Mouse (Mus musculus): ENCODE data around the gene Plpp3. TPM values are rescaled to one million over a fixed set of nuclear protein-coding genes. Genes with fewer than 3 reads are reported as not detected.
"Not testable (repeated sequence)": the region's sequence is repeated elsewhere in the genome, so short reads cannot be mapped to it uniquely, and the experiment has no call there.

Gene Plpp3
- total RNA-seq, 4 experiments from 2014 or later = 191 to 207 (median 194) TPM

DNA sequence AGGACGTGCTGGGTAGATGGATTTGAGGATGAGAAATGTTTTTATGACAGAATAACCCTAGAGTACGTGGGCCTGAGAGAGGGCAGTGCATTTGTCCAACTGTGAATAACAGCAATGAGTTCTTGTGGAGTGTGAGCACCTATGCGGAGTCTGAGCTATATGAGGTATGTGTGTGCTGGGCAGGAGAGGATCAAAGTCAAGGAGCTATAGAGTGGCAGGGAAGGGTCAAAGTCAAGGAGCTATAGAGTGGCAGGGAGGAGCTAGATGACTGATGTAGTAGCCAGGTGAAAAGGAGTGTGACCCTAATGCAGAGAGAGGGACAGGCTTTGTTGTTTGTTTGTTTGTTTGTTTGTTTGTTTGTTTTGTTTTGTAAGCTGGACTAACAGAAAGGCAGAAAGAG, 98.0 kb downstream of the Plpp3 start:
- DNase-seq (ENCODE audit: low spot score in 2 of 2) = no peak

DNA sequence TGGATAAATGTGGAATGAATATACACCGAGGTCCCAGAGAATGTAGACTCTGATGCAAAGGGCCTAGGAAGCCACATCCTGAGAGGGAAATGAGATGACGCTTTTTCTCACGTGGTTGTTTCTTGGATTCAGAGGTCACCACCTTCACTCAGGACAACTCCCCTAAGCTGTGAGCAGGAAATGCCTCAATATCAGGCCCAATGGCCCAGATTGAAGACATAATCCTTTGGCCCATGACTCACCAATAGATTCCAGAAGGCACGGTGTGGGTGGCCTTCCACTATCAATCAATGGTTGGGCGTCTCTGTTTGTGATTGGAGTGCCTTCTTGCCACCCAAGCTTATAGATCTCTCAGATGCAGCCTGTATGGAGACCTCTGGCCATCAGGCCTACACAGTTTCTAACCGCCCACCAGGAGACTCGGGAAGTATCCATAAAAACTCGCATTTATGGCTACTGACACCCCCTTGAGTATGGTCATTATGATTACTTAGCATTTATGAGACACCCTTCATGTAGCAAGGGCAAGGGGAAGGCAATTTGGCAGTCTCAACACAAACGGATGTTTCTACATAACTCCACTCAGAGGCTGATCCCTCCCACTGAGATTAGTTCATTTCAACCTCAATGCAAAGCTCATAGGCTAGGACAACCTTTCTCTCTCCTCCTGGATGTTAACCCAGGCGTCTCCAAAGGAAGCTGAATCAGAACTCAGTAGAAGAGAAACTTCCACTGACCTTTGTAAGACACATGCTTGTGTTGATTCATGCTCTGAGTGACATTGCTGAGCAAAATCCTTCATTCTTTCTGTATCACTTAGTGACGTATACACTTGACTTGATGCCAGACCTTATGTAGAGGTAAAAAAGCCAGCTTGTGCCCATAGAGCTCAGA, 100.8 kb downstream of the Plpp3 start:
- DNase-seq (ENCODE audit: low spot score in 2 of 2) = no peak

DNA sequence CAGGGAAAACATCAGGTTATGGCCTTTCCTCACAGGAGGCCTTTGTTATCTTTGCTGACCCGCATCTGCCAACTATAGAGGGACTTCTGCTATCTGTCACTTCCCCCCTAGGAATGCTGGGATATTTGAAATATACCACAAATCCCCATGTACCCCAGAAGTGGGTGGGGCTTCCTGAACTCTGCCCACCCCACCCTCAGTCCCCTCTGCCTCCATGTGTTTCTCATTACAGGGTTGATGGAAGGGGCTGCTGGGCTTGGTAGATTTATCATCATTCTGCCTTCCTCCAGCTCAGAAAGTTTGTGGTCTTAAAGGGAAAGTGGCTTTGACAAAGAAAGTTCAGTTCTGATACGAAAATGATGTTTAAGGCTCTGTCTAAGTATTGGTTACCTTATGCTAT, 103.2 kb downstream of the Plpp3 start:
- DNase-seq (ENCODE audit: low spot score in 2 of 2) = no peak

DNA sequence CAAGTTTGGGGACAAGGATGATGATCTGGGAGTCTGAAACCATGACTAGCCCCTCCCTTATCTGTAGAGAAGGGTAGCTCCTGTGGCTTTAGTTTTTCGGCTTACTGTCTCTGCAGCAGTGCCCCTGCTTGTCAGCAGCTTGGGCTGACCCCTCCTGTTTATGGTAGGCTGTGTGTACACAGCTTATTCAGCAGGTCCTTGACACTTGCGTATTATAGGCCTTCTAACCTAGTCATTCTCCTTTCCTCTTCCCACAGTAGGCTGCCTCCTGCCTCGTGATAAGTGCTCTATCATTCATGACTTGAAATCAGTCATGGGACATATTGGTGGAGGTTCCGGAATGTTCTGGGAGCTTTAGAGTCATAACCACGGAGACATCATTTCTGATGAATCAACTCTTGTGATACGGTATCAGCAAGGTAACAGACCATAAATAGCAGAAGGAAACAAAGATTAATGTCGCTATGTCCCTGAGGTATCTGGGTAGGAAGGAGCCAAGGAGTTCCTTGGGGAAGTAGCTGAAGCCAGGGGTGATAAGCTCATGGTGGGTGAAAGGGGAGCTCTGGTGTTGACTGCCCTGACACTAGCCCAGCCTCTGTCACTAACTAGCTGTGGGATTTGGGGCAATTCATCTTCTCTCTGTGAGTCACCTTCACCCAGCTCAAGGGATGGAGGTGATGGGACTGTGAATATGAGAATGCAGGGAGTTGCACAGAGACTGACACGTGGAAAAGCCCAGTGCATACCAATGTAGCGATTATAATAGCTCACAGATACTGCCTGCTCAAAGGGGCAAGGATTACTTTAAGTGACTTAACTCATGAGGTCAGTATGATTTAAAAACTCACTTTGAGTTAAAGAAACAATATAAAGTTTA, 104.0 kb downstream of the Plpp3 start:
- no peak for DNase-seq (ENCODE audit: low spot score in 2 of 2)

DNA sequence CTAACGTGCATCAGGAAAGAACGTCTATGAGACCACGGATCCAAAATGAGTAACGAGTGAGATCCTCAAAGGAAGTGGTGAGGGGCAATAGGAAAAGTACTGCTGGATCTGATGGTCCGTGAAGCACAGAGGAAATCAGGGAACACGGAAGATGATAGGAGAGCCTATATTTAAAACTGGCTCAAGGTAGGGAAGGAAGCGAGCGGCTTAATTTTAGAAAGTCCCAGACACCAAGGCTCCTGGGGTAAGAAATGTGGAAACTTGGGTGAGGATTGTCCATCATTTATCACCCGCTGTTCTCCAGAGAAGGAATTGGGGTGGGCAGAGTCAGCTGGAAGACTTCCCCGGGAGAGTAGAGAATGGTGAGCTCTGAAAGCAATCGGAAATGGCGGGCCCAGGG, 105.2 kb downstream of the Plpp3 start:
- no peak for DNase-seq (ENCODE audit: low spot score in 2 of 2)

DNA sequence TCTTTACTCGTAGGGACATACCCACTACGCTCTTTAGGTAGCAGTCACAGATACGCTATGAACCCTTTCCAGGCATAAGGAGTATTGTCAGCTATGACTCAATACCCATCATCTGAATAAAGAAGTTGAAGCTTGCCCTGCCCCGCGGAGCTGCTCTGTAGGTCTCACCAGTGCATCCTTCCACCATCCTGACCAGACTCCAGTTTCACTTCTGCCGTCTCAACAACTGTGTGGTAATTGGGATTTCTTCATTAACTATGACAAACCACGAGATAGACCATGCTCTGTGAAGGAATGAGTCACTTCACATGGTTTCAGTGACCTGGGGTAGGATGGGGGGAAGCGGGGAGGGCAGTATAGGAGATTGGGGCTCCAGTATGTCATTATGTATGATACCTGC, 106.5 kb downstream of the Plpp3 start:
- DNase-seq (ENCODE audit: low spot score in 2 of 2) = no peak

DNA sequence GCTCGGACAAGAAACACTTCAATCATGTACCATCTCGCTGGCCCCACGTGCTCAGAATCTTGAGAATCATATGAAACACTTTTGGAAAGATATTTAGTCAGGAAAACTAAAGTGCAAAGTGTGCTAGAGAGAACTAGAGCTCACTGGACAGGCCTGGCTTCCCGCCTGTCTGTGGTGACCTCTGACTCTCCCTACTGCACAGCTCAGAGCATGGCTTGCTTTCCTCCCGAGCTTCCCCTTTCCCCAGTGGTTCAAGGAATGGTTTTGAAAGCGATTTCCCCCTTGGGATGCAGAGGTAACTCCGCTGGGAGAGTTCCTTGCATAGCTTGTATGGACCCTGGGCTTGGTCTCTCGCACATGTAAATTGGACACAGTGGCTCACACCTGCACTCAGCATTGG, 107.9 kb downstream of the Plpp3 start:
- DNase-seq (ENCODE audit: low spot score in 2 of 2) = no peak

DNA sequence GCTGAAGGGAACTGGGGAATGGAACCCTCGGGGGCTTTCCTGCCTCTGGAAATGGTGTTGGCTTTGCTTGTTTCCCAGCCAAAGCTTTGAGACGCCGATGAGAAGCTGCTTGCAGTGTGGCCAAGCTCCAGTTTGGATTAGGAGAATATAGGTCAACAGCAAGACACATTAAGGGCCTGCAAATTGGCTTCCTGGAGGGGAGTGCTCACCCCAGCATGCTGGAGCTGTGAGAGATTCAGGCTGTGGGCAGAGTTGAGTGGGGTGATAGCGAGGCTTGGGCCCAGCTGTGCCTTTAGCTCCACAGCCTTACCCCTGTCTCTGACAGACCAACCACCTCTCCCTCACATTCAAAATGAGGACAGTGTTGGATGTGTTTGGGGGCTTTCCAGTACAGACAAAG, 108.5 kb downstream of the Plpp3 start:
- no peak for DNase-seq (ENCODE audit: low spot score in 2 of 2)

DNA sequence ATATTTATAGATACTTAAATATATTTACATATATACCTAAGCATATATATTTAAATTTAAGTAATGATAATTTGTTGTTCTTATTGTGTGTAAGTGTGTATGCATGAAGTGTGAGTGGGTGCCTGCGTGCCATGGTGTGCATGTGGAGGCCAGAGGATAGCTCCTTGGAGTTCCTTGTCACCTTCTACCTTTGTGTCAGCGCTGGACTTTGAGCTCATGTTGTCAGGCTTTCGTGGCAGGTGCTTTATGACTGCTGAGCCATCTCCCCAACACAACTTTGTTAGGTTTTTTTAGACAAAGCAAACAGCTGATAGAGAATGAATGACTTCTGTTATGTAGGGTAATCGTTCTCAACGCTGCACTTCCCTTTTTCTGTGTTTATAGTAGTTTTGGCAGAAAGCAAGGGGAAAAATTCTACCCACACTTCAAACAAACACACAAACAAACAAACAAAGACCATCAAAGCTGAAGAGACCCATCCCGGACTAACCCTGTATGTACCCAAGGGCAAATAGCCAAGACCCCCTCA, 111.1 kb downstream of the Plpp3 start:
- no peak for DNase-seq (ENCODE audit: low spot score in 2 of 2)

DNA sequence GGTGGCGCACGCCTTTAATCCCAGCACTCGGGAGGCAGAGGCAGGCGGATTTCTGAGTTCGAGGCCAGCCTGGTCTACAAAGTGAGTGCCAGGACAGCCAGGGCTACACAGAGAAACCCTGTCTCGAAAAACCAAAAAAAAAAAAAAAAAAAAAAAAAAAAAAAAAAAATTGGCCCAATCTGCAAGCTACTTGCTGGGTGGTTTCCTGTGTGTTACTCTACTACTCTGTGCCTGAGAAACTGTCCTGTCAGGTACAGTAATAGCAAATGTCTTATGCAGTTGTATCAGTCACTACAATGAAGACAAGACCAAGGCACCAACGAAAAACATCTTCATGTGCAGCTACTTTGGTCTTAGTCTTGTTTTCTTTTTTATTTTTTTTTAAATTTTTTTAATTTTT, 112.3 kb downstream of the Plpp3 start:
- DNase-seq (ENCODE audit: low spot score in 2 of 2) = not testable (repeated sequence)

DNA sequence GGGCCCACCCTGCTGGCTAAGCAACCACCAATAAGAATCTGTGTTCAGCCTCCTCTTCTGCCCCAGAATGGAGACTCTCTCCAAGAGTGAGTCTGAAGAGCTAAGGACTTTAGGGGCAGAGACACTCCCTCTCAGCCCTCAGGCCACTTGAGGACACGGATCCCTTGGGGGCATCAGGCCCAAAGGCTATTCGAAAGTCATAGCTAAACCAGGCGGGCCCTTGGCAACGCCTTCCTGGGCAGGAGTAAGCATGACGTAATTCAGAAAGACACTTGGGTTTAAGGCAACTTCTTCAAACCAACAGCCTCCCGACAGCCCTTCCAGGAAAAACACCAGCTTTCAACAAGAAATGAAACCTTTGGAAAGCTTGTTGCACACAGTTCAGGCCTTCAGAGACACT, 114.0 kb downstream of the Plpp3 start:
- no peak for DNase-seq (ENCODE audit: low spot score in 2 of 2)

DNA sequence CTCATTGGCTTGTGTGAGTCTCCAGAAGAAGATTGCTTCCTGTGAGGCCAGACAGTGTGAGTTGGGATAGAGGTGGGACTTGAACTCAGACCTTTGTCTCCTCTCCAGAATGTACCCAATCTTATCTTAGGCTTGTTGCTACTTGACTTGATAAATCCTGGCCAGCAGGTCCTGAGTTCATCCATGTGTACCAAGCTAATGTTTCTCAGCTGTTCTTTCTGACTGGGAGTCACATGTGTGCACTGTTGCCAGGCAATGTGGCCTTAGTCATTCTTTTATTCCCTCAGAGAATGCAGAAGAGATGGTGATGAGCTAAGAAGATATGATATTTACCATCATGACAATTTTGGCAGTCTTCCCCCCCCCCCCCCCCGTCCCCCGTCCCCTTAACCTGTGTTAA, 115.9 kb downstream of the Plpp3 start:
- no peak for DNase-seq (ENCODE audit: low spot score in 2 of 2)

DNA sequence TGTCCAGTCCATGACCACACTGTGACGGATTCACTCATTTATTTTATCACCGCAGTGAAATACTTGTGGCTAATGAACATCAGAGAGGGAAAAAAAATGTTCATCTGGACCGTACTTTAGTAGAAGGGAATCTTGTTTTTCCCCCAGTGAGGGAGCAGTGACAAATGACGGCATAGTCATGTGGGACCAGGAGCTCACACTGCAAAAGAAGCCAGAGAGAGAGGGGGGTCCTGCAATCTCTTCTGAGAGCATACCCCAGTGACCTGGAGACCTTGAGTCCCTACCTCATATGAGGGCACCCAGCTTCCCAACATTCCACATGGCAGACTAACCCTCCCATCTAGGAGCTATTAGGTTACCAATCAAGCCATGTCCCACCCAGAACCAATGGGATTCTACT, 116.3 kb downstream of the Plpp3 start:
- DNase-seq (ENCODE audit: low spot score in 2 of 2) = no peak

DNA sequence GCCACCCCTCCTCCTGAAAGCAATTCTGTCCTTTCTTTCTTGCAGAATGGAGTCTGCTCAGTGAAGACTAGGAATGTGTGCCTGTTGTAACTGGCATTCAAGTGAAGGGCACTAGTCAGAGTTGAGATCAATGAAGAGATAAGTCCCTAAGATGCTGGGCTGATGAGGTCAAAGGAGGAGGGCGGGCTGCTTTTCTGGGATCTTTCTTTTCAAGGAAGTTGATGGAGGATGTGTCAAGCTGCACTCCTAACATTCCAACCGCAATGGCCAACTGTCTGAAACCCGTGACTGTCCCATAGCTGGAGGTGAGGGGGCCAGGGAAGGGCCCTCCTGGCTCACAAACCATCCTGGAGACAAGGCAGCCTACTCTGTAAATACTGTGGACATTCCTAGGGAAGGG, 118.5 kb downstream of the Plpp3 start:
- no peak for DNase-seq (ENCODE audit: low spot score in 2 of 2)

DNA sequence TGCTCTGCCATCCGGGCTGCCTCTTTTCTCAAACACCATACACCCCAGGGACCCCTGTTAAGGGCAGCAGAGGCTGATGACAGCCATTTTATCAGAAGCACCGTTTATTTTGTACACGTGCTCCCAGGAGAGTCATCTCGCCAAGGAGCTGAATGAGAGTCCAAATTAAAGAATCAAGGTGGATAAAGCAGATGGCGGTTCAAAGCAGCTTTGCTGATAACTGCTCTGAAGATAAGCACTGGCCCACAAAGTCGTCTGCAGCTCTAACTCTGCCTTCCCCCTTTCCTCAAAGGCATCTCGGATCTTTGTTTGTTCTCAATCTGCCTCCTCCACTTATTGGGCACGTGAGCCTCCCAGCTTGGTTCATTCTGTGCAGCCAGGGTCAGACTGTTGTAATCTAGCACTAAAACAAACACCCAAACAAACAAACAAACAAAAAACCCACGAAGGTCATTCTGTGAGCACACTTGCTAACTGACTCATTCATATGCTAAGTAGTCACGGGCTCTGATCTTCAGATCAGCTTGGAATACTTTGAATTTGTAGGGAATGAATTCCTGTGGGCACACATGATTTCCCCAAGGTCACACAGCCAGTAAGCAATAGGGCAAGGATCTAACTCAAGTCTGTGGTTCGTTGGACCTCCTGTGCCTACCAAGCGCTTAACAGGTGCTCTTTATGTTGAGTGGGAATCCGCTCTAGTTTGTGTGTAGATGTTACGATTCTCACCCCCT, 119.1 kb downstream of the Plpp3 start:
- DNase-seq (ENCODE audit: low spot score in 2 of 2) = no peak

DNA sequence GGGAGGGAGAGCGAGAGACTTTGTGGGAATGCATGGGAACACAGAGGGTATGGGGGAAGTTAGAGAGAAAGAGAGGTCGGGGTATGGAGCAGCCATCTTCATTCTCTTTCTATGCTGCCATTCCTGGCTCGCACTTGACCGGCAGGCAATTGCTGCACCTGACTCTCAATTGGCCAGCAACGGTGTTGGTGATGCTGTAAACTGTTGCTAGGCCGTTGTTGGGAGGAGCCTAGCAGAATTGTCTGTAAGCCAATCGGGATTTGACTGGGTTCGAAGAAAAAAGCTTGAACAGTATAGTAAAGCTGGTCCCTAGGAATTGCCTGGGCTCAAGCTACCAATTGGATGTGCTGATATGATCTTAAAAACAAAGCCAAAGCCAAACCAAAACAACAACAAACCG, 121.0 kb downstream of the Plpp3 start:
- no peak for DNase-seq (ENCODE audit: low spot score in 2 of 2)

DNA sequence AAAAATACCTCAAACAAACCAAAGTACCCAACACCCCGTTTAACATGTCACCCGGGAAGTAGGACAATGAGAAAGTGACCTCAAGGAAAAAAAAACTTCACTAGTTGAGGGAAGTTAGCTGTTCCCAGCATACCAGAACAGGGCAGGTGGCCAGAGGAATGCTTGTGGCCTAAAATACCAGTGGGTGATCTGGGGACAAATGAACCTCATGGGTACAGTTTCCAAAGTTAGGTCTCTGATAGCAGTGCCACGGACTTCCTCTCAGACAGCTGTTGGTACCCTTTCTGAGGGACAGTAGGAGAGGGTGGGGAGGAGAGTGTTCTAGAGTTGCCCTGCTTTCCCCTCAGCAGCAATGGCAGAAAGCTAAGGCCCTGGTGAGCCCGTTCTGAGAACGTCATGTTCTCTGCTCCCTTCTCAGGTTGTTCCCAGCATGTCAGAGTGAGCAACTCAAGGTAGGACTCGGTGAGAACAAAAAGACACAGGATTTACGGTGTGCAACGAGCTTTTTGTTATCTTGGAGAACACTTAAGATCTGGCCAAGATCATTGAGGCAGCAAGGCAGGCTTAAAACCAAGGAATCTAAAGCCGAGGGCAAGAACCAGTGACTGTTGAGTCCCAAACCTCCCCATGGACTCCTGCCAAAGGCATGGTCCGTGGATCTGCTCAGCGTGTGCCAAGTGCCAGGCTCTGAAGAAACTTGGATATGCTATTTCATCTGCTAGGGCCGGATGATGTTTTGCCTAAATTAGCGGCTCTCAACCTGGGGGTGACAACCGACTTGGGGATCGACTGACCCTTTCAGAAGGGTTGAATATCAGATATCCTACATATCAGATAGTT, 121.6 kb downstream of the Plpp3 start:
- no peak for DNase-seq (ENCODE audit: low spot score in 2 of 2)

DNA sequence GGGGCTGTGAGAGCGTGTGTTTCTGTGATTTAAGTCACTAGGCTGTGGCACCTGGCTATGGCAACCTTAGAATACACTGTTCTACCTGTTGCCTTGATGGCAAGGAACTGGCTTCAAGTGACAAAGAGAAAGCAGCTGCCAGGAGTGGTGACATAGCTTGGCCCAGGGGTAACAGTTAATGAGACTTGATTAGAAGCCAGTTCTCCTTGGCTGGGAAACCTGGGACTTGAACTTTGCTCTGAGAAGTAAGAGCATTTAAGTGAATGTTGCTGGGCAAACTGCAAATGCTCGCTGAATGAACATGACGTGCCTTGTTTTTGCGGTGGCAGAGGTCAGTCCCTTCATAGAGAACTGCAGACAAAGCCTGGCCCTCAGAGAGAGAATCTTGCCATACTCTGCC, 122.7 kb downstream of the Plpp3 start:
- no peak for DNase-seq (ENCODE audit: low spot score in 2 of 2)

DNA sequence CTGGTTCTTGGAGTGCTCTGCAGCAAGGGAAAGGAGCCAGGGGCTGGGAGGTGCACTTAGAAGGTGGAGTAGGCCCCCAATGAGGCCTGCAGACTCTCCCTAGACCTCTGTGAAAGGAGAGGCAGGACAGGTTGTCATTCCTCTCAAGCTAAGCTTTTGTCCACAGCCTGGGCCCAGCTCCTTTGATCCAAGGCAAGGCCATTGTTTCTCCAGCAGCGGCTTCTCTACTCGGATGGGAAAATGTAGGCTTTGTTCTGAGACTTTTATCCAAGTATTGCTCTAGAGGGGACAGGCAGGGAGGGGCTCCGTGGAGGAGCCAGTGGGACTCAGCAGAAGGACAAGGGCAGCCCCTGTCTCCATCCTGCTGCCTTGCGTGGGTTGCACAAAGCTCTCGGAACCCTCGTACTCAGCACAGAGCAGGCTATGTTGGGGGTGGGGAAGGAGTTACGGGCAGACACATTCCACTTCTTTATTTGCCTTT, 124.6 kb downstream of the Plpp3 start:
- DNase-seq (ENCODE audit: low spot score in 2 of 2) = no peak
